Mouse (Mus musculus) C2C12 (cell line): ENCODE results near the gene Trp53i13.

ENCODE experiments used
- CTCF ChIP-seq: IDR thresholded peaks from one replicate; pipeline ENCODE4 v1.5.1; 2011; ENCODE audit not compliant: control insufficient read depth, insufficient read depth, insufficient read length
- FOSL1 ChIP-seq: IDR thresholded peaks from one replicate; pipeline ENCODE4 v1.8.0; 2011; ENCODE audit warnings: mild to moderate bottlenecking, low read length; ENCODE audit not compliant: poor library complexity, insufficient read depth, severe bottlenecking
- MAX ChIP-seq: IDR thresholded peaks from one replicate; pipeline ENCODE4 v1.6.1; 2011; ENCODE audit warnings: mild to moderate bottlenecking, control low read depth
- MYOG ChIP-seq: IDR thresholded peaks from one replicate; pipeline ENCODE4 v1.6.1; 2011; ENCODE audit not compliant: control insufficient read depth, insufficient read length; ENCODE audit errors: extremely low read depth
- USF1 ChIP-seq: IDR thresholded peaks from one replicate; pipeline ENCODE4 v1.6.1; 2011; ENCODE audit warnings: low read depth, mild to moderate bottlenecking, control low read depth, moderate library complexity

DNA sequence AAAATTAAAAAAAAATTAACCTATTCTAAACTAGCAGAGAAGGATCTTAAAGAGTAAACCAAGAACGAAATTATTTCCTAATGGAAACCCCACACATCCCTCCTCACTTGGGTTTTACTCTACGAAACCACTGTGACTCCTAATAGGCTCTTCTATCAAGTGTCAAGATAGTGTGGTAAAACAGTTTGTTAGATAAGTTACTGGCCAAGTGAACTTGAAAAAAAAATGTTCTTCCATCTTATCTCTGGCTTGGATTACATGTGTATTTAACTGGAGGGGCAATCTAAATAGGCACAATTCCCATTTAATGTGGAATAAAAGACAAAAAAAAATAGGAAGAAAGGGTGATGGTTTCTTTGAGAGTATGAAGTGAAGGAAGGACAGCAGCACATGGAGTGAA is 15.1 kb upstream of the Trp53i13 start:
- no peak for TF ChIP-seq CTCF
- TF ChIP-seq MYOG: no peak
- no peak for TF ChIP-seq FOSL1
- no peak for TF ChIP-seq USF1
- TF ChIP-seq MAX: no peak
